Mouse (Mus musculus) brown adipose tissue, adult 24 weeks (tissue): ENCODE data around the gene Oxgr1. TPM values are rescaled to one million over a fixed set of nuclear protein-coding genes. Genes with fewer than 3 reads are reported as not detected.
"Not testable (repeated sequence)": the region's sequence is repeated elsewhere in the genome, so short reads cannot be mapped to it uniquely, and the experiment has no call there.

ENCODE experiments used
- H3K27ac ChIP-seq: fragments of 200-500 bp; replicated peaks from 2 replicates; pipeline ENCODE4 v1.5.1; 2012; ENCODE audit warnings: low read depth, mild to moderate bottlenecking, low read length
- H3K4me1 ChIP-seq: fragments of 200-500 bp; 2 replicates; pipeline ENCODE4 v1.6.1; 2012; ENCODE audit warnings: low read length, mixed read lengths; ENCODE audit not compliant: control insufficient read depth, insufficient read depth, insufficient read length
- H3K4me3 ChIP-seq: fragments of 200-500 bp; 2 replicates; pipeline ENCODE4 v1.5.1; 2012; ENCODE audit warnings: low read depth, mild to moderate bottlenecking, low read length, moderate library complexity; ENCODE audit not compliant: insufficient read depth
- polyA plus RNA-seq: library from polyadenylated mRNA; stranded (reverse); fragments of >200 nt; gene quantifications from 2 replicates; pipeline ENCODE4 v1.2.4, GENCODE M21; 2012; ENCODE audit not compliant: missing spikeins, insufficient read depth, insufficient read length

Gene Oxgr1
- polyA plus RNA-seq, 1 experiment: not detected

GRCm38 (mm10) chr14:119989651-119990050 lies 52.6 kb downstream of the Oxgr1 start:
- Histone ChIP-seq H3K27ac (no peak overlapping the region), H3K4me3 (no peak overlapping the region), H3K4me1 (no peaks in the 10 kb centered on the region)

- Histone ChIP-seq H3K4me3 (no peak overlapping the region), H3K27ac (no peak overlapping the region), H3K4me1 (no peaks in the 10 kb centered on the region)
Observed at GRCm38 (mm10) chr14:119988937-119989645, 53.1 kb downstream of the Oxgr1 start.

- no peak overlapping the region for H3K4me3 ChIP-seq
- H3K27ac ChIP-seq: no peak overlapping the region
- H3K4me1 ChIP-seq: no peaks in the 10 kb centered on the region
Observed at GRCm38 (mm10) chr14:119987257-119987656, 55.0 kb downstream of the Oxgr1 start.

- Histone ChIP-seq H3K27ac (no peak overlapping the region), H3K4me3 (no peak overlapping the region), H3K4me1 (no peaks in the 10 kb centered on the region)
Observed at GRCm38 (mm10) chr14:119986778-119987177, 55.5 kb downstream of the Oxgr1 start.

- H3K27ac ChIP-seq, H3K4me1 ChIP-seq, H3K4me3 ChIP-seq: not testable (repeated sequence)
Observed at GRCm38 (mm10) chr14:119986351-119986750, 55.9 kb downstream of the Oxgr1 start.

GRCm38 (mm10) chr14:119981314-119981713 lies 60.9 kb downstream of the Oxgr1 start:
- no peaks in the 10 kb centered on the region for H3K4me1 ChIP-seq
- no peak overlapping the region for H3K4me3 ChIP-seq
- H3K27ac ChIP-seq: no peak overlapping the region

GRCm38 (mm10) chr14:119980698-119981235 lies 61.5 kb downstream of the Oxgr1 start:
- H3K27ac ChIP-seq: no peak overlapping the region
- H3K4me3 ChIP-seq: no peak overlapping the region
- H3K4me1 ChIP-seq: no peaks in the 10 kb centered on the region

Other genes starting within 250 kb of the Oxgr1 start
- gene Mbnl2, start 233.2 kb upstream of the Oxgr1 start, polyA plus RNA-seq: 152 and 170 TPM in 2 replicates